Mouse (Mus musculus) forebrain, embryonic 15.5 days (tissue): Measurements from ENCODE around the gene Pex12. TPM values are rescaled to one million over a fixed set of nuclear protein-coding genes. Genes with fewer than 3 reads are reported as not detected.

ENCODE experiments used
- ATAC-seq: fragments of 200-750 bp; cut with Nextera tagmentation; replicated peaks from 2 replicates; pipeline ENCODE4 v1.8.0; 2017; ENCODE audit warnings: mild to moderate bottlenecking, moderate TSS enrichment, moderate library complexity
- H3K27ac ChIP-seq: fragments of 300-500 bp; sonication (generic); replicated peaks from 2 replicates; pipeline ENCODE4 v1.5.1; 2015; ENCODE audit warnings: mild to moderate bottlenecking, inconsistent platforms
- H3K27me3 ChIP-seq: fragments of 300-500 bp; sonication (generic); 2 replicates; pipeline ENCODE4 v1.6.1; 2015; ENCODE audit warnings: inconsistent platforms
- H3K36me3 ChIP-seq: fragments of 300-500 bp; sonication (generic); 2 replicates; pipeline ENCODE4 v1.6.1; 2015; ENCODE audit warnings: mild to moderate bottlenecking, inconsistent platforms
- H3K4me1 ChIP-seq: fragments of 300-500 bp; sonication (generic); 2 replicates; pipeline ENCODE4 v1.6.1; 2015; ENCODE audit warnings: inconsistent platforms
- H3K4me2 ChIP-seq: fragments of 300-500 bp; sonication (generic); replicated peaks from 2 replicates; pipeline ENCODE4 v1.6.1; 2015; ENCODE audit warnings: mild to moderate bottlenecking, inconsistent platforms
- H3K4me3 ChIP-seq: fragments of 300-500 bp; sonication (generic); 2 replicates; pipeline ENCODE4 v1.5.1; 2015; ENCODE audit warnings: mild to moderate bottlenecking, inconsistent platforms
- H3K9ac ChIP-seq: fragments of 300-500 bp; sonication (generic); replicated peaks from 2 replicates; pipeline ENCODE4 v1.6.1; 2015; ENCODE audit warnings: mild to moderate bottlenecking, inconsistent platforms
- H3K9me3 ChIP-seq: fragments of 300-500 bp; sonication (generic); 2 replicates; pipeline ENCODE4 v1.6.1; 2016; ENCODE audit warnings: inconsistent platforms
- WGBS: fragments of 180-500 bp; shearing (Covaris S2); methylation state at CpG from one replicate; pipeline ENCODE4 v1.1.7; 2015; ENCODE audit warnings: mixed read lengths; 5-methylcytosine and 5-hydroxymethylcytosine counted together
- polyA plus RNA-seq: library from polyadenylated mRNA; unstranded; fragments of >200 nt; fragmentation: Nextera tagmentation; extraction: Ambion mirVana; gene quantifications from 2 replicates; pipeline ENCODE4 v1.2.1, GENCODE M21; 2015

Pex12 gene
- polyA plus RNA-seq, 1 experiment from 2014 or later = 20.3 TPM

DNA sequence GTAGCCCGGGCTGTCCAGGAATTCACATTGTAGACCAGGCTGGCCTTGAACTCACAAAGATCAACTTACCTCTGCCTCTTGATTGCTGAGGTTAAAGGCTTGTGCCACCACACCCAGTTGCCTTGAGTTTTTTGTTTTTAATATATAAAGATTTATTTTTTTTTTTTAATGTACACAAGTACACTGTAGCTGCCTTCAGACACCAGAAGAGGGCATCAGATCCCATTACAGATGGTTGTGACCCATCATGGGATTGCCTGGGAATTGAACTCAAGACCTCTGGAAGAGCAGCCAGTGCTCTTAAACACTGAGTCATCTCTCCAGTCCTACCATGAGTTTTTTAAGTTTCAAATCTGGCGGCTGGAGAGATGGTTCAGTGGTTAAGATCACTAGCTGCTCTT lies 955 bp downstream of the Pex12 start:
- H3K4me2 ChIP-seq = no peak overlapping the region
- 67% methylated on average over 2 of the region's 2 CpGs for WGBS
- H3K4me1 ChIP-seq = peaks cover 51% of the 10 kb centered on the region
- H3K9me3 ChIP-seq = no peaks in the 10 kb centered on the region
- ATAC-seq = no peak
- H3K9ac ChIP-seq = no peak overlapping the region
- H3K36me3 ChIP-seq = peaks cover 2% of the 10 kb centered on the region; the same call in 1 of the 2 replicates
- H3K4me3 ChIP-seq = no peak overlapping the region; the same call in 1 of the 2 replicates
- no peak overlapping the region for H3K27ac ChIP-seq
- no peaks in the 10 kb centered on the region for H3K27me3 ChIP-seq

GRCm38 (mm10) chr11:83299724-83300123 lies 2.7 kb downstream of the Pex12 start:
- H3K4me1 ChIP-seq = peaks cover 42% of the 10 kb centered on the region
- H3K9ac ChIP-seq = no peak overlapping the region
- H3K36me3 ChIP-seq = peaks cover 16% of the 10 kb centered on the region
- ATAC-seq = no peak
- no peak overlapping the region; the same call in 1 of the 2 replicates for H3K4me2 ChIP-seq
- no peaks in the 10 kb centered on the region for H3K9me3 ChIP-seq
- no peak overlapping the region for H3K4me3 ChIP-seq
- WGBS = 93% methylated on average over 9 of the region's 9 CpGs
- no peaks in the 10 kb centered on the region for H3K27me3 ChIP-seq
- no peak overlapping the region for H3K27ac ChIP-seq

GRCm38 (mm10) chr11:83298225-83299195 lies 3.9 kb downstream of the Pex12 start, which contains the start of gene Ap2b1:
Gene Ap2b1 (plus strand): TSS chr11:83299024.
- peak within 1 kb of the TSS; percentile 74 for H3K4me3 ChIP-seq

GRCm38 (mm10) chr11:83297816-83298215 lies 4.6 kb downstream of the Pex12 start:
- ATAC-seq = no peak
- H3K36me3 ChIP-seq = peaks cover 16% of the 10 kb centered on the region
- peak overlapping the region; percentile 74 for H3K4me3 ChIP-seq
- peaks cover 40% of the 10 kb centered on the region for H3K4me1 ChIP-seq
- peak overlapping the region; percentile 83 for H3K4me2 ChIP-seq
- peak overlapping the region; percentile 79 for H3K9ac ChIP-seq
- H3K9me3 ChIP-seq = no peaks in the 10 kb centered on the region
- H3K27me3 ChIP-seq = no peaks in the 10 kb centered on the region
- no peak overlapping the region; the same call in 1 of the 2 replicates for H3K27ac ChIP-seq
- WGBS = 77% methylated on average over 6 of the region's 6 CpGs

More at GRCm38 (mm10) chr11:83298225-83299195, 3.9 kb downstream of the Pex12 start, which contains the start of gene Ap2b1:
- Histone ChIP-seq H3K9ac (peak within 1 kb of the TSS; percentile 79), H3K4me1 (peaks cover 38% of the 10 kb centered on the region), H3K4me2 (peak within 1 kb of the TSS; percentile 83), H3K36me3 (peaks cover 16% of the 10 kb centered on the region), H3K27ac (peak within 1 kb of the TSS; percentile 85), H3K9me3 (no peaks in the 10 kb centered on the region), H3K27me3 (no peaks in the 10 kb centered on the region)
- 2% methylated on average over 56 of the region's 56 CpGs for WGBS
- peak; percentile 92 for ATAC-seq

DNA sequence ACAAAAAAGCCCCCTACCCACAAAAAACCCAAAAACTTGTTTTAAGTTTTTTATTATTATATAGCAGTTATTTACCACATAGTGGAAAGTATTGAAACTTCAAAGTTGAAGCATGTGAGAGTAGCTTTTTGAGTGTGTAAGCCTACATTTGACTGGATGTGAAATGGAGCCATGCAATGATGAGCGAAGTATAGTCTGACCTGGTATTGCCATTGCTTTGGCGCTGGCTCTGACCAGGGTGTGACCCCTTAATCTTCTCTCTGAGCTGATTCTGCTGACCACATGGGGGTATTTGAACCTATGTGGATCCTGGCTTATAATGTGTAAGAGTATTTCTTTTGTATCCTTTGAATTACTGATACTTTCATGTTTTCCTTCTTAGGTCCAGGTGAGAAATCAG lies 8.3 kb downstream of the Pex12 start:
- Histone ChIP-seq H3K27me3 (no peaks in the 10 kb centered on the region), H3K4me3 (no peak overlapping the region), H3K9ac (no peak overlapping the region), H3K27ac (no peak overlapping the region), H3K4me1 (peaks cover 52% of the 10 kb centered on the region), H3K36me3 (peaks cover 16% of the 10 kb centered on the region), H3K9me3 (no peaks in the 10 kb centered on the region), H3K4me2 (peak overlapping the region; percentile 62; the same call in 1 of the 2 replicates)
- 88% methylated on average over 2 of the region's 2 CpGs for WGBS
- no peak for ATAC-seq

DNA sequence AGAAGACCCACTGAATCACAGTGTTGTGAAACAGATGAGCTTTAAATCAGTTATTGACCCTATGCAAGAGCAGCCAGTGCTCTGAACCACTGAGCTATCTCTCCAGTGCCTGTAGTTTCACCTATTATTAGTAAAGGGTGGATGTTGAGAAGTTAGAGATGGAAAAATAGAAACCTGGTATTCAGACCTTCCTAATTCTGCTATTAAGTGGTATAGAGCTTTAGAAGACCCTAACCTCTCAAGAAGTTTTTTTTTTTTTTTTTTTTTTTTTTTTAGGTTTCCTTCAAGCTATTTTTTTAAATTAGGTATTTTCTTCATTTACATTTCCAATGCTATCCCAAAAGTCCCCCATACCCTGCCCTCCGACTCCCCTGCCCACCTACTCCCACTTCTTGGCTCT lies 9.2 kb downstream of the Pex12 start:
- Histone ChIP-seq H3K36me3 (peaks cover 16% of the 10 kb centered on the region), H3K9ac (peak overlapping the region; percentile 71; the same call in 1 of the 2 replicates), H3K27me3 (no peaks in the 10 kb centered on the region), H3K9me3 (no peaks in the 10 kb centered on the region), H3K4me3 (peak overlapping the region; percentile 64), H3K4me1 (peaks cover 50% of the 10 kb centered on the region), H3K4me2 (peak overlapping the region; percentile 62), H3K27ac (no peak overlapping the region)
- 67% methylated on average over 1 of the region's 1 CpGs for WGBS
- ATAC-seq = no peak

DNA sequence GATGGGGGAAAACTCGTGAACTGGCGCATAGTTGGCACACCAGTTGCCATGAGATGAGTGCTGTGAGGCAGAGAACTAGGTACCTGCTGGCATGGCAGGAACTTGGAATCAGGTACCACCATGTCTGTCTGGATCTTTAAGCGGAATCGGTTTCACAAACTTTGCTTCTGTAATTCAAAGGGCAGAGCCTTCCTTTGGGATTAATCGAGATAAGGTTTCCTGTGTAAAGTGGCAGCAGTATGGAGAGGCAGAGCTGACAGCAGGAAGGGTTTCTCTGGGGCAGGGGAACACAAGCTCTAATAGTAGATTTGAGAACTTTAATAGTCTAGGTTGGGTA lies 10.2 kb downstream of the Pex12 start:
- Histone ChIP-seq H3K36me3 (peaks cover 16% of the 10 kb centered on the region), H3K4me2 (peak overlapping the region; percentile 62), H3K9me3 (no peaks in the 10 kb centered on the region), H3K4me3 (peak overlapping the region; percentile 64), H3K27ac (0 out of 2 replicates have a peak overlapping the region, but pooled peaks have one; percentile 55), H3K9ac (peak overlapping the region; percentile 71), H3K4me1 (peaks cover 40% of the 10 kb centered on the region), H3K27me3 (no peaks in the 10 kb centered on the region)
- ATAC-seq = no peak
- WGBS = 2% methylated on average over 5 of the region's 5 CpGs

DNA sequence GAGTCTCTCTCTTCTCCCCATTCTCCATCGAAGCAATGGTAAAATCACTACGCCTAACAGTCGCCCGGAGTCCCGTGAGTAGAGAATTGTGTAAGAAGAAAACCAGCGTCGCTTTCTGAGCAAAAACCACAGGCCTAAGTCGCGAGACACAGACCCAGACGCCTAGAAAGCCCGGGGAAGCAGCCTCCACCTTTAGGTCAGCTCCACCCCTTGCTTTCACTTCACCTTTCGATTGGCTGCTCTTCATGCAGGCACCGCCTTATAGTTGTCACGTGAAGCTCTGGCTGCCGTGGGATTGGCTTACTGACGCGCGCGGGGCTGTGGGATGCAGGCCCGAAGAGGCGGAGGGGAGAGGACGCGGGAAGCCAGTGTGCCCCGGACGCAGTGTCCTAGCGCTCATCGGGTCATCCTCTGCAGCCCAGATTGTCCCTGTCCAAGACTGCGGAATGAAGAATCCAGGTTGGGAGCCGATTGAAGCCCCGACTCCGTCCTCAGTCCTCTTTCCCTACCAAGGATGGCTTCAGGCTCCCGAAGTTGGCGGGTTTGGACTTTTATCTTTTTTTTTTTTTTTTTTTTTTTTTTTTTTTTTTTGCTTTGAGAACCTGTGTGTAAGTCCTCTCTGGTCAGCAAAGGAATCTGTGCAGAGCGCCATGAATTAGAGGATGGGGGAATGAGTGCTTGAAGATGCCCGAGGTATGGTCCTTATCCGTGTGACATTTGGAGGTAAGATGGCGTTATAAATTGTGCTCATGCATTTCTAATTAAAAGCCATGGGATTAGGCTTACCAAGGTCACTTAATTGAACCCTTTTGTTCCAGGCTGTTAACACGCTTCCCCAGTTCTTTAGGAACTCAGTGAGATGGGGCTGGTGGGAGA lies 10.8 kb downstream of the Pex12 start:
- peaks cover 16% of the 10 kb centered on the region for H3K36me3 ChIP-seq
- H3K9ac ChIP-seq = peak overlapping the region; percentile 71
- WGBS = under 1% methylated on average over 38 of the region's 38 CpGs
- H3K4me2 ChIP-seq = peak overlapping the region; percentile 62
- H3K9me3 ChIP-seq = no peaks in the 10 kb centered on the region
- ATAC-seq = peak; percentile 100
- H3K4me3 ChIP-seq = peak overlapping the region; percentile 64
- peak overlapping the region; percentile 80 for H3K27ac ChIP-seq
- H3K4me1 ChIP-seq = peaks cover 35% of the 10 kb centered on the region
- H3K27me3 ChIP-seq = no peaks in the 10 kb centered on the region

DNA sequence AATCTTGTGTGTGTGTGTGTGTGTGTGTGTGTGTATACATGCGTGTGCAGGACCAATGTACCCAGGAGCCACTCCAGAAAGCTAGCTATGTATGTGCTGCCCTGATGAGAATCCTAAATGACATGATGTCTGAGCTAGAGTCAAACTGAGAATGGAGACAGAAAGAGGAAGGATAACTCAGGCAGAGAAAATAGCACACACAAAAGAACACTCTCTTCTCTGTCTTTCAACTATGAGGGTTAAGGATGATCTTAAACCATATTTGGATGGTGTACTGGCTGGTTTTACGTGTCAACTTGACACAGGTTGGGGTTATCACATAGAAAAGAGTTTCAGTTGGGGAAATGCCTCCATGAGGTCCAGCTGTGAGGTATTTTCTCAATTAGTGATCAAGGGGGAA lies 12.8 kb downstream of the Pex12 start:
- no peak overlapping the region for H3K9ac ChIP-seq
- 89% methylated on average over 2 of the region's 2 CpGs for WGBS

DNA sequence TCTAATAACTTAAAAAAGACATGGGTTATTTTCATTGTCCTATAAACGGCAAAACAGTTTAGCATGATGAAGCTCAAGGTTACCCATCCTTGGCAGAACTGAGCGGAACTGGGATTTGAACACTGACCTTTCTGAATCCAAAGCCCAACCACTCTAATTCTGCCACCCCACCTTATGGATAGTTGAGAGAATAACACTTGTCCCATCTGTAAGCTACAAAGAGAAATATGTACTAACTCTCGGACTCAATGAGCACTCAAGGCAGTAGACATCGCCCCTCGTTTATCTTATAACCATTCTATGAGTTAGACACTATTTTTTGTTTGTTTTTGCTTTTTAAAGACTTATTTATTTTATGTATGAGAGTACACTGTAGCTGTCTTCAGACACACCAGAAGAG lies 13.3 kb downstream of the Pex12 start:
- no peaks in the 10 kb centered on the region for H3K36me3 ChIP-seq
- no peak overlapping the region for H3K27ac ChIP-seq
- H3K9ac ChIP-seq = no peak overlapping the region
- H3K4me3 ChIP-seq = no peak overlapping the region
- H3K9me3 ChIP-seq = no peaks in the 10 kb centered on the region
- ATAC-seq = no peak
- peaks cover 28% of the 10 kb centered on the region for H3K4me1 ChIP-seq
- no peak overlapping the region for H3K4me2 ChIP-seq
- no peaks in the 10 kb centered on the region for H3K27me3 ChIP-seq
- WGBS = 93% methylated on average over 5 of the region's 5 CpGs

More for the DNA sequence above, 12.8 kb downstream of the Pex12 start:
- no peak overlapping the region for H3K27ac ChIP-seq
- H3K9me3 ChIP-seq = no peaks in the 10 kb centered on the region
- no peaks in the 10 kb centered on the region for H3K27me3 ChIP-seq
- peaks cover 31% of the 10 kb centered on the region for H3K4me1 ChIP-seq
- H3K4me2 ChIP-seq = no peak overlapping the region
- ATAC-seq = no peak
- H3K4me3 ChIP-seq = no peak overlapping the region
- no peaks in the 10 kb centered on the region for H3K36me3 ChIP-seq

- 78% methylated on average over 1 of the region's 1 CpGs for WGBS
Measured at GRCm38 (mm10) chr11:83286566-83286965, 15.8 kb downstream of the Pex12 start, which contains the start of gene Slfn14. Gene Slfn14 (minus strand): TSS chr11:83286726.

More at GRCm38 (mm10) chr11:83286566-83286965, 15.8 kb downstream of the Pex12 start, which contains the start of gene Slfn14:
- no peak within 1 kb of the TSS for H3K4me3 ChIP-seq
- H3K36me3 ChIP-seq = no peaks in the 10 kb centered on the region
- no peak within 1 kb of the TSS for H3K4me2 ChIP-seq
- H3K27me3 ChIP-seq = no peaks in the 10 kb centered on the region
- no peak for ATAC-seq
- H3K9ac ChIP-seq = no peak within 1 kb of the TSS
- peaks cover 8% of the 10 kb centered on the region for H3K4me1 ChIP-seq
- no peaks in the 10 kb centered on the region for H3K9me3 ChIP-seq
- H3K27ac ChIP-seq = no peak within 1 kb of the TSS
